Mouse (Mus musculus) ovary, adult 10 weeks (tissue): ENCODE measurements around the gene Ros1. TPM values are rescaled to one million over a fixed set of nuclear protein-coding genes. Genes with fewer than 3 reads are reported as not detected.

Source experiments
- polyA plus RNA-seq: library from polyadenylated mRNA; stranded (reverse); fragments of 350-450 nt; fragmentation: Illumina TruSeq; extraction: RNeasy Lipid Tissue Mini Kit (QIAGEN cat#74804); gene quantifications from one replicate; pipeline ENCODE4 v1.2.3, GENCODE M21; 2014

Ros1 gene
- polyA plus RNA-seq: not detected

DNA sequence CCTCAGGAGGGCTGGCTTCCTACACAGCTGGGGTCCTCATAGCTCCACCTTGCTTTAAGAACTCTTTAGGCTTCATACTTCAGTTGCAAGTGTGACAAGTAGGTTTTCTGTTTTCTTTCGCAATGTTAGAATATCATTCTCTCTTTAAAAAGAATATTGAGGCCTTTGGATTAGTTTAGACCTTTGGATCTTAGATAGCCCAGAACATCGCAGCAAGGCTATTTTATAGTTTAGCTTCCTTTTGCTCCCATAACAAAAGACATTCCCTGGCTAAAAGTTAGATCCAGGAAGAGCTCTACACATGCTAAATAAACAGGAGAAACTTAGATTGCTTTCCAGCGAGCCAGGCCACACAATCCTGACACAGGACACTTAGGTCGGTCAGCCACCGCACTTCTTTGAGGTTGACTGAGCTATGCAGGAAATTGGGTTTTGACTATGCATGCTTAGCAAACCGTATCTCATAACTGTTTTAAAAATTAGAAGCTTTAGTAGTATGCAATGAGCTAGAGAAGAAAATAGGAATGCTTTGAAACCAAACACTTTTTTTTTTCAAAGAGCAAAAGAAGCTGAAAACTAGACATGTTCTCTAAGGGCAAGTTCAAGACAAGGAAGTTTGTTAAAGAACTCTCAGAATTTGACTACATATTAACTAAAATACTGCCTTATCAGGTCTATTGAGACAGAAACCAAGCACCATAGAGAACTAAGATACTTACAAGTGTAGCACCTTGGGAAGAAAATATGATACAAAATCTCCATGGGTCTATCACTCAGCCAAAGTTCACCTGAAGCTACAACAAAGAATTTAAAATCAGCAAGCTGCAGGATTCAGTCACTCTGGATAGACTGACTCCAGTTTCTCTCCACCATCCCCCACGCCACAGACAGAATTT is at the start of gene Ros1:
TSS of gene Ros1 (minus strand) at position 288 of the 896 bp plus-strand sequence.

DNA sequence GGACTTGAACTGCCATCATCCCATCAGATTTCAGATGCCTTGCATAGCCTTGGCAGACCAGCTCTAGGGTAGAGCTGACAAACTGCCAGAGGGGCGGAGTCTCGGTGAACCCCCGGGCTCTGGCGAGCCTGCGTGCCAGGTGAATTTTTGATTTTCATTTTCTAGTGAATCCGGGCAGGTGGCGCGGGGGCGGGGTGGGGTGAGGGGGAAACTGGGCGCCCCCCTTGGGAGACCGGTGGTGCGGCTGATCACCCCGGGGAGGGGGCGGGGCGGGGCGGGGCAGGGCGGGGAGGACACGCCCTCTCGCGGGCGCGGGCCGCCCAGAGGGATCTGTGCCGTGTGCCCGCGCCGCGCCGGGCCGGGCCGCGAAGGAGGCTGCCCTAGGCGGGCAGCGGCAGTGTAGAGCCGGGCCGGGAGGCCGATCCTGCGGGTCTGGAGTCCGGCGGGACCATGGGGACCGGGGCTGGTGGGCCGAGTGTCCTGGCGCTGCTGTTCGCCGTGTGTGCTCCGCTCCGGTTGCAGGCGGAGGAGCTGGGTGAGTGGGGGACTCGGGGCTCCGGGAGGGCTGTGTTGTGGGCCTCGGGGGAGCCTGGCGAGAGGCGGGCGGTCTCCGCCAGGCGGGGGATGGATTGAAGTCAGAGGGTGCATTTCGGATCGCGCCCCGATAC is 38.4 kb upstream of the Ros1 start, which contains the start of gene Dcbld1:
TSS of gene Dcbld1 (plus strand) at position 319 of the 668 bp plus-strand sequence.

DNA sequence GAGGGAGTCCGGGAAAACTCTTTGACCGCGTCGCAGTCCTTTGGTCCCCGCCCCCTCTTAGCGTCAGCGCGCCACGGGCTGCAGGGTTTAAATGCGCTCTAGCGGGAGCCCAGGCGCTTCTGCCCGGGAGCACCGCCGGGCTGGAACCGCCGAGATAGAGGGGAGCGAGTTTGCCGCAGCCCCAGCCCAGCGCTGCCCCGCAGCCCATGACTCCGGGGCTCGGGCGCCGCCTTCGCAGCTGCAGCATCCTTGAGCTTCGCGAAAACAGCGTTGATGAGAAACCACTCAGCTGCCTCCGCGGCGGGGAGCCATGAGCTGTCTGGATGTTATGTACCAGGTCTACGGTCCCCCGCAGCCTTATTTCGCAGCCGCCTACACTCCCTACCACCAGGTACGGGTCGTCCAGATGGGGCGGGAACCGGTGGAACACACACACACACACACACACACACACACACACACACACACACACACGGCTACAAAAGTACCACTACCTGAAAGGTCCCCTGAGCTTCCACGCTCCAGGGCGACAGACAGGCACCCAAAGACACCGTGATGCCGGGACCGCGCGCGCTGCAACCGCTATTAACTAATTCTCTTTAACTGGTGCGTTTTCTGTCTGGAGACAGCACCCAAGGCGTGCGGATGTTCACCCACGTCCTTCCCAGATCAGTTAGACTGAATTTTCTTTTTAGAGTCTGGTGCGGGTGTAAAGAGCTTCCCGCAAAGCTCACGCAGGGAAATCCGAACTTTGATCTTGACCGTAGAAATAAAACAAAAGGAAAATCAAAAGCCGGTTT is 172.4 kb downstream of the Ros1 start, which contains the start of gene Vgll2:
TSS of gene Vgll2 (plus strand) at position 90 of the 800 bp plus-strand sequence.

Other genes with a start within 250 kb of the Ros1 start
- not detected for gene Vgll2, start 172.7 kb downstream of the Ros1 start, polyA plus RNA-seq
- gene Dcbld1, start 38.4 kb upstream of the Ros1 start, polyA plus RNA-seq: 7.8 TPM
- gene Gm26741, start 163.5 kb upstream of the Ros1 start, polyA plus RNA-seq: not detected
- gene Gopc, start 186.9 kb upstream of the Ros1 start, polyA plus RNA-seq: 66.8 TPM
- gene Nepn, start 193.7 kb upstream of the Ros1 start, polyA plus RNA-seq: not detected
- gene Nus1, start 222.3 kb upstream of the Ros1 start, polyA plus RNA-seq: 147 TPM